Mouse (Mus musculus): ENCODE results near the gene Pard3. TPM values are rescaled to one million over a fixed set of nuclear protein-coding genes. Genes with fewer than 3 reads are reported as not detected.

The Pard3 gene
- polyA plus RNA-seq, 1 experiment from 2014 or later: 37.8 TPM

GRCm38 (mm10) chr8:127145135-127145534 is 81.4 kb downstream of the Pard3 start:
- Histone ChIP-seq H3K4me2 (no peak overlapping the region), H3K27me3 (no peaks in the 10 kb centered on the region), H3K4me1 (peaks cover 12% of the 10 kb centered on the region), H3K27ac (no peak overlapping the region), H3K9ac (no peak overlapping the region), H3K4me3 (replicated peaks) (no peak overlapping the region), H3K9me3 (no peaks in the 10 kb centered on the region), H3K36me3 (replicated peaks) (no peaks in the 10 kb centered on the region)
- no peak for ATAC-seq (ENCODE audit: low FRiP score)
- WGBS: 40% methylated on average over 4 of the region's 4 CpGs

GRCm38 (mm10) chr8:127146055-127146454 is 82.4 kb downstream of the Pard3 start:
- H3K9me3 ChIP-seq: no peaks in the 10 kb centered on the region
- WGBS: 75% methylated on average over 4 of the region's 4 CpGs
- no peaks in the 10 kb centered on the region for H3K36me3 ChIP-seq (replicated peaks)
- no peak for ATAC-seq (ENCODE audit: low FRiP score)
- H3K4me1 ChIP-seq: peaks cover 12% of the 10 kb centered on the region
- no peaks in the 10 kb centered on the region for H3K27me3 ChIP-seq
- H3K4me3 ChIP-seq (replicated peaks): no peak overlapping the region
- H3K4me2 ChIP-seq: no peak overlapping the region
- no peak overlapping the region for H3K27ac ChIP-seq
- no peak overlapping the region for H3K9ac ChIP-seq

- Histone ChIP-seq H3K36me3 (replicated peaks) (no peaks in the 10 kb centered on the region), H3K4me1 (peaks cover 18% of the 10 kb centered on the region), H3K27me3 (no peaks in the 10 kb centered on the region), H3K9ac (no peak overlapping the region), H3K4me2 (no peak overlapping the region), H3K27ac (no peak overlapping the region), H3K9me3 (no peaks in the 10 kb centered on the region), H3K4me3 (replicated peaks) (no peak overlapping the region)
- WGBS: 73% methylated on average over 7 of the region's 7 CpGs
- ATAC-seq (ENCODE audit: low FRiP score): no peak
These were observed 85.1 kb downstream of the Pard3 start for GRCm38 (mm10) chr8:127148821-127149220.

GRCm38 (mm10) chr8:127150645-127151044 is 87.0 kb downstream of the Pard3 start:
- Histone ChIP-seq H3K9ac (no peak overlapping the region), H3K4me1 (peaks cover 10% of the 10 kb centered on the region; the same call in 1 of the 2 replicates), H3K36me3 (replicated peaks) (no peaks in the 10 kb centered on the region), H3K27ac (no peak overlapping the region), H3K4me3 (replicated peaks) (no peak overlapping the region), H3K27me3 (no peaks in the 10 kb centered on the region), H3K4me2 (no peak overlapping the region), H3K9me3 (no peaks in the 10 kb centered on the region)
- WGBS: 84% methylated on average over 4 of the region's 4 CpGs
- no peak for ATAC-seq (ENCODE audit: low FRiP score)

GRCm38 (mm10) chr8:127151706-127152105 is 88.0 kb downstream of the Pard3 start:
- H3K27me3 ChIP-seq: no peaks in the 10 kb centered on the region
- H3K4me1 ChIP-seq: peaks cover 10% of the 10 kb centered on the region; the same call in 1 of the 2 replicates
- no peaks in the 10 kb centered on the region for H3K9me3 ChIP-seq
- H3K4me2 ChIP-seq: no peak overlapping the region
- 65% methylated on average over 3 of the region's 3 CpGs for WGBS
- ATAC-seq (ENCODE audit: low FRiP score): no peak
- no peak overlapping the region for H3K4me3 ChIP-seq (replicated peaks)
- H3K36me3 ChIP-seq (replicated peaks): no peaks in the 10 kb centered on the region
- no peak overlapping the region for H3K27ac ChIP-seq
- no peak overlapping the region for H3K9ac ChIP-seq

- 76% methylated on average over 8 of the region's 8 CpGs for WGBS
- Histone ChIP-seq H3K27ac (no peak overlapping the region), H3K36me3 (replicated peaks) (0 out of 2 replicates have a peak, but pooled peaks cover 4% of the 10 kb centered on the region), H3K4me2 (no peak overlapping the region), H3K4me3 (replicated peaks) (no peak overlapping the region), H3K9ac (no peak overlapping the region), H3K9me3 (no peaks in the 10 kb centered on the region), H3K27me3 (no peaks in the 10 kb centered on the region), H3K4me1 (no peaks in the 10 kb centered on the region)
- no peak for ATAC-seq (ENCODE audit: low FRiP score)
These were observed 93.4 kb downstream of the Pard3 start for GRCm38 (mm10) chr8:127157087-127157486.

GRCm38 (mm10) chr8:127159421-127159966 is 95.8 kb downstream of the Pard3 start:
- Histone ChIP-seq H3K4me2 (no peak overlapping the region), H3K9ac (no peak overlapping the region), H3K4me1 (no peaks in the 10 kb centered on the region), H3K27me3 (no peaks in the 10 kb centered on the region), H3K9me3 (no peaks in the 10 kb centered on the region), H3K27ac (no peak overlapping the region), H3K36me3 (replicated peaks) (0 out of 2 replicates have a peak, but pooled peaks cover 4% of the 10 kb centered on the region), H3K4me3 (replicated peaks) (no peak overlapping the region)
- ATAC-seq (ENCODE audit: low FRiP score): no peak
- WGBS: 75% methylated on average over 3 of the region's 3 CpGs

GRCm38 (mm10) chr8:127161854-127162253 is 98.2 kb downstream of the Pard3 start:
- Histone ChIP-seq H3K9me3 (no peaks in the 10 kb centered on the region), H3K36me3 (replicated peaks) (0 out of 2 replicates have a peak, but pooled peaks cover 4% of the 10 kb centered on the region), H3K27ac (no peak overlapping the region), H3K9ac (no peak overlapping the region), H3K27me3 (no peaks in the 10 kb centered on the region), H3K4me3 (replicated peaks) (no peak overlapping the region), H3K4me1 (no peaks in the 10 kb centered on the region), H3K4me2 (no peak overlapping the region)
- no peak for ATAC-seq (ENCODE audit: low FRiP score)
- WGBS: 92% methylated on average over 7 of the region's 7 CpGs

GRCm38 (mm10) chr8:127162821-127163220 is 99.1 kb downstream of the Pard3 start:
- H3K4me2 ChIP-seq: no peak overlapping the region
- no peaks in the 10 kb centered on the region for H3K4me1 ChIP-seq
- ATAC-seq (ENCODE audit: low FRiP score): no peak
- H3K4me3 ChIP-seq (replicated peaks): no peak overlapping the region
- H3K27ac ChIP-seq: no peak overlapping the region
- no peaks in the 10 kb centered on the region for H3K9me3 ChIP-seq
- H3K27me3 ChIP-seq: no peaks in the 10 kb centered on the region
- 0 out of 2 replicates have a peak, but pooled peaks cover 4% of the 10 kb centered on the region for H3K36me3 ChIP-seq (replicated peaks)
- WGBS: 88% methylated on average over 1 of the region's 1 CpGs
- H3K9ac ChIP-seq: no peak overlapping the region

GRCm38 (mm10) chr8:127164326-127165280 is 100.9 kb downstream of the Pard3 start:
- Histone ChIP-seq H3K27ac (no peak overlapping the region), H3K9me3 (no peaks in the 10 kb centered on the region), H3K4me1 (no peaks in the 10 kb centered on the region), H3K4me3 (replicated peaks) (no peak overlapping the region), H3K4me2 (no peak overlapping the region), H3K27me3 (no peaks in the 10 kb centered on the region), H3K36me3 (replicated peaks) (0 out of 2 replicates have a peak, but pooled peaks cover 4% of the 10 kb centered on the region), H3K9ac (no peak overlapping the region)
- WGBS: 96% methylated on average over 12 of the region's 12 CpGs
- no peak for ATAC-seq (ENCODE audit: low FRiP score)

- H3K4me2 ChIP-seq: no peak overlapping the region
- 0 out of 2 replicates have a peak, but pooled peaks cover 3% of the 10 kb centered on the region for H3K4me1 ChIP-seq
- no peaks in the 10 kb centered on the region for H3K36me3 ChIP-seq (replicated peaks)
- no peak overlapping the region for H3K4me3 ChIP-seq (replicated peaks)
- H3K9ac ChIP-seq: no peak overlapping the region
- H3K27ac ChIP-seq: no peak overlapping the region
- no peak for ATAC-seq (ENCODE audit: low FRiP score)
- no peaks in the 10 kb centered on the region for H3K27me3 ChIP-seq
- WGBS: 85% methylated on average over 2 of the region's 2 CpGs
- no peaks in the 10 kb centered on the region for H3K9me3 ChIP-seq
These were observed 104.8 kb downstream of the Pard3 start for GRCm38 (mm10) chr8:127168496-127168895.

- H3K36me3 ChIP-seq (replicated peaks): no peaks in the 10 kb centered on the region
- no peak overlapping the region for H3K27ac ChIP-seq
- H3K9me3 ChIP-seq: no peaks in the 10 kb centered on the region
- no peak for ATAC-seq (ENCODE audit: low FRiP score)
- no peak overlapping the region for H3K9ac ChIP-seq
- H3K4me1 ChIP-seq: 0 out of 2 replicates have a peak, but pooled peaks cover 3% of the 10 kb centered on the region
- 96% methylated on average over 5 of the region's 5 CpGs for WGBS
- no peak overlapping the region for H3K4me2 ChIP-seq
- no peak overlapping the region for H3K4me3 ChIP-seq (replicated peaks)
- H3K27me3 ChIP-seq: no peaks in the 10 kb centered on the region
These were observed 105.7 kb downstream of the Pard3 start for GRCm38 (mm10) chr8:127169361-127169760.
